Mouse (Mus musculus): ENCODE data around the gene Vwa2.

GRCm38 (mm10) chr19:56958582-56959021 lies 84.6 kb downstream of the Vwa2 start:
- TF ChIP-seq EP300 (optimal IDR thresholded peaks at IDR 0.05) (no peak), CTCF (IDR thresholded peaks at IDR 0.05; ENCODE audit: low read depth) (no peak)
